25 mouse cellular contexts compared by ENCODE assay signal in the genomic region with DNA sequence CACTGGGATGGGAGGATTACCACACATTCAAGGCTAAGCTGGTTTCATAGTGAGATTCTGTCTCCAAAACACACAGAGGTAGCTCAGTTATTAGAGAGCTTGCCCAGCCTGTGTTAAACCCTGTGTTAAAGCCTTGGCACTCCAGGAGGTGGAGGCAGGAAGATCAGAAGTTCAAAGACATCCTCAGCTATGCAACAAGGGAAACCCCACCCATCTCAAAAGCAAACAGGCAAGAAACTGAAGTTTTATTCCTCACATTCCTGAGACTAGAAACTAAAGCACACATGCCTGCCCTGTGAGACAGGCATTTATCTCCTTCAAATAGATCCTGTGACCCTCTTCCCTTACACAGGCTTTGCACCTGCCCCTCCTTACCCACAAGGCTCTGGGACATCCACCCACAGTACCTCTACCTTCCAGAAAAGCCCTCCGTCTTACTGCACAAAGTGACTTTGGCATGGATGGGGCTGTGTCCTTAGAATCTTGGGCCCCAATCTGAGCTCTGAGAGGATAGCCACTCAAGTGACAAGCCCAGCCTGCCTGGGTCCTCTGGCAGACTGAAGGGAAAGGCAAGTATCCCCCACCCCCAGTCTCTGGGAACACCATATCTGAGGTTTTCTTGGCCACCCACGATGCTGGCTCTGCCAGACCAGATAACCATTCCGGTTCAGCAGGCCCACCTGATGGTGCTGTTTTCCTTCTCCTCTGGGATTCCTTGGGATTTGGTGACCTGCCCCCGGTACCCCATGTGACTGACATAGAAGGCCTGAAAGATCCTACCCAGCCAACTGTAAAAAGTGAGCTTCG.
DNase-seq lines count a peak whose midpoint lies in the region; ATAC-seq lines count a peak whose summit lies in the region.
"Had no signal": no experiment of that assay in that cellular context is flagged by ENCODE, and none has a peak within 500 bp of the region (broad histone marks: within the 10 kb centered on the region; RNA-seq: fewer than 3 reads in every experiment).

No protein-coding gene starts in this region.

- no peaks in the 10 kb centered on the region for H3K9me3 ChIP-seq in kidney, embryonic 14.5 days (ENCODE audit: control insufficient read depth, low read length)
- H3K9me3 ChIP-seq in lung, embryonic 15.5 days = no peaks in the 10 kb centered on the region
- H3K9me3 ChIP-seq: heart, embryonic 12.5 days; hindbrain, embryonic 13.5 days; limb, embryonic 13.5 days; liver, embryonic 12.5 days; midbrain, embryonic 13.5 days; neural tube, embryonic 12.5 days had no signal

- no peak overlapping the region for H3K27ac ChIP-seq in kidney, embryonic 14.5 days (ENCODE audit: low read depth, low read length)
- peak overlapping the region; percentile 70 for H3K27ac ChIP-seq in lung, embryonic 15.5 days
- H3K27ac ChIP-seq: hindbrain, embryonic 13.5 days; limb, embryonic 13.5 days; liver, embryonic 12.5 days; midbrain, embryonic 13.5 days; neural tube, embryonic 12.5 days had no signal

- DNase-seq in kidney, postnatal 25 days = no peak
- no peak for DNase-seq in lung, postnatal 36 days
- DNase-seq in ZHBTc4 (ENCODE audit: low read depth, low spot score) = peak; percentile 59
- no peak for DNase-seq in heart, adult 11 months
- no peak for DNase-seq in neural tube, embryonic 10.5 days (ENCODE audit: extremely low spot score, low spot score)
- DNase-seq: adrenal gland, postnatal 14 days; B cell, adult 2 months; cerebellum, adult 2 months; cerebellum, postnatal 25 days; embryo, embryonic 11 days; heart, postnatal 10 days; kidney, postnatal 36 days; layer of hippocampus, postnatal 36 days; lung, postnatal 10 days had no signal

- H3K9ac ChIP-seq in kidney, embryonic 14.5 days (ENCODE audit: low read depth, low read length) = no peak overlapping the region
- H3K9ac ChIP-seq in lung, embryonic 15.5 days = no peak overlapping the region
- H3K9ac ChIP-seq: heart, embryonic 12.5 days; hindbrain, embryonic 13.5 days; limb, embryonic 13.5 days; liver, embryonic 12.5 days; midbrain, embryonic 13.5 days; neural tube, embryonic 12.5 days had no signal

- WGBS in kidney, embryonic 14.5 days = 38% methylated on average over 5 of the region's 5 CpGs
- WGBS in lung, embryonic 15.5 days = 28% methylated on average over 5 of the region's 5 CpGs

- H3K4me3 ChIP-seq in kidney, embryonic 14.5 days (ENCODE audit: low read length) = no peak overlapping the region
- H3K4me3 ChIP-seq in lung, embryonic 15.5 days = no peak overlapping the region
- H3K4me3 ChIP-seq: heart, embryonic 12.5 days; hindbrain, embryonic 13.5 days; limb, embryonic 13.5 days; liver, embryonic 12.5 days; megakaryocyte, embryonic 14.5 days; midbrain, embryonic 13.5 days; neural tube, embryonic 12.5 days had no signal

- no peak overlapping the region for H3K4me2 ChIP-seq in kidney, embryonic 14.5 days (replicated peaks; ENCODE audit: low read depth, low read length)
- no peak overlapping the region for H3K4me2 ChIP-seq in lung, embryonic 15.5 days
- H3K4me2 ChIP-seq: heart, embryonic 12.5 days; hindbrain, embryonic 13.5 days; limb, embryonic 13.5 days; liver, embryonic 12.5 days; midbrain, embryonic 13.5 days; neural tube, embryonic 12.5 days had no signal

- ATAC-seq in kidney, embryonic 14.5 days (ENCODE audit: low FRiP score, low TSS enrichment) = 0 out of 2 replicates have a peak, but pooled peaks have one; percentile 39
- ATAC-seq in lung, embryonic 15.5 days (ENCODE audit: borderline replicate concordance, extremely low read depth, low FRiP score, low TSS enrichment) = peak; percentile 43
- ATAC-seq: forebrain, embryonic 14.5 days; liver, embryonic 12.5 days; midbrain, embryonic 13.5 days had no signal

- no peaks in the 10 kb centered on the region for H3K36me3 ChIP-seq in kidney, embryonic 14.5 days (ENCODE audit: control insufficient read depth, insufficient read depth, low read length)
- no peaks in the 10 kb centered on the region for H3K36me3 ChIP-seq in lung, embryonic 15.5 days
- H3K36me3 ChIP-seq: heart, embryonic 12.5 days; hindbrain, embryonic 13.5 days; limb, embryonic 13.5 days; liver, embryonic 12.5 days; midbrain, embryonic 13.5 days; neural tube, embryonic 12.5 days had no signal

- peaks cover 8% of the 10 kb centered on the region; the same call in 1 of the 2 replicates for H3K4me1 ChIP-seq in kidney, embryonic 14.5 days (ENCODE audit: control insufficient read depth, insufficient read depth, low read length)
- H3K4me1 ChIP-seq in lung, embryonic 15.5 days = peaks cover 17% of the 10 kb centered on the region
- H3K4me1 ChIP-seq: liver, embryonic 12.5 days; megakaryocyte, embryonic 14.5 days; midbrain, embryonic 13.5 days; neural tube, embryonic 12.5 days had no signal

- H3K27me3 ChIP-seq in kidney, embryonic 14.5 days (ENCODE audit: control insufficient read depth, insufficient read depth, low read length) = no peaks in the 10 kb centered on the region
- no peaks in the 10 kb centered on the region for H3K27me3 ChIP-seq in lung, embryonic 15.5 days
- H3K27me3 ChIP-seq: CH12.LX; hindbrain, embryonic 13.5 days; limb, embryonic 13.5 days; megakaryocyte, embryonic 14.5 days; midbrain, embryonic 13.5 days; neural tube, embryonic 12.5 days had no signal
